Mouse (Mus musculus): ENCODE results near the gene Plvap. TPM values are rescaled to one million over a fixed set of nuclear protein-coding genes. Genes with fewer than 3 reads are reported as not detected.

Plvap gene
- polyA plus RNA-seq, 1 experiment from 2014 or later, result 31.6 TPM

DNA sequence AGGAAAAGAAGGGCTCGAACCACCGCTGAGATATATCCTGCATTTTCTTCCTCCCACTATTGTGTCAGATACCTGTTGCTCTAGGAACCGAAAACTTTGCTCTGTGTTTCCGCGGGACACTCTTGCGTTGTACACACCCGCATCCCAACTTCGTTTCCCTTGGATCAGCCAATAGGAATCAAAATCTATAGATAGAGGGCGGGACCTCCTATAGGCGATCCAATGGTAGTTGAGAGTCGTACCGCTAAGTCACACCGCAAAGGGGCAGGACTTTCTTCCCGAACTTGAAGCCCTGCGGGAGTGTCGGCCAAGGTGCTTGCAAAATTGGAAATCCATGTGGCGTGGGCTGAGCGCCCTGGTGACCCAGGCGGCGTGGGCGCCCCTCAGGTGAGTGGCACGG, 23.1 kb downstream of the Plvap start:
- DNase-seq (ENCODE audit: low spot score), result peak; percentile 95

DNA sequence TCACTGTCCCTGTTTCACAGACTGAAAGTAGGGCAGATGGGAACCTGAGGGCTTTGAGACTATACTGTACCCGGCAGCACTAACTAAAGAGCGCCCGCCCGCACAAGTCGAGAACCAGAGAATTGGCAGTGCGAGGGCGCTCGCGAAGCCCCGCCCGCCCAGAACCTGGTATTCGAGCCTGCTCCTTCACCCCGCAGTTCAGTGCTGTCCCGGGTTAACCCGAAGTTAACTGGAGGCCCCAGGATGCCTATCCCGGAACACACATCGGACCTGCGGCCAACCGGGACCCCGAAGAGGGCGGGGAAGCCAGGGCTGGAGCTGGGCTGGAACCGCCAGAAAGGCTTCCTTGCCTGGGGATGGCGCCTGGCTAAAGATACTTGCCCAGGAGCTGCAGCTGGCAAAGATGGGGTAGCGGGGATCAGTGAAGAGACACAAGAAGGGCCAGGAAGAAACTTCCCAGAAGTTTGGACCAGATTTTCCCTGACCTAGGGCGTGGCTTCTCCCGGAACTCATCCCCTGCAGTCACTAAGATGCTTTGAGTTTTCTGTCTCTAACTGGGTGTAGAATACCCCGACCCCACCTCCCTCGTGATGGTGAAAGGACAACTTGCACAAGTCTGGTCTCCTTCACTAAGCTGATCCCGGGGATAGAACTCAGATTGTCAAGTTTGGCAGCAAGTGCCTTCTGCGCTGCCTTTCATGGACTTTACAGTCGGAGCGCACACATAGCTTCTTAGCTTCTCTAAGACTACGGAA, 23.7 kb downstream of the Plvap start, which contains the start of gene Gtpbp3:
Gtpbp3 (plus strand) TSS at position 413 of the 755 bp plus-strand sequence.
- DNase-seq (ENCODE audit: low spot score), result peak; percentile 78

DNA sequence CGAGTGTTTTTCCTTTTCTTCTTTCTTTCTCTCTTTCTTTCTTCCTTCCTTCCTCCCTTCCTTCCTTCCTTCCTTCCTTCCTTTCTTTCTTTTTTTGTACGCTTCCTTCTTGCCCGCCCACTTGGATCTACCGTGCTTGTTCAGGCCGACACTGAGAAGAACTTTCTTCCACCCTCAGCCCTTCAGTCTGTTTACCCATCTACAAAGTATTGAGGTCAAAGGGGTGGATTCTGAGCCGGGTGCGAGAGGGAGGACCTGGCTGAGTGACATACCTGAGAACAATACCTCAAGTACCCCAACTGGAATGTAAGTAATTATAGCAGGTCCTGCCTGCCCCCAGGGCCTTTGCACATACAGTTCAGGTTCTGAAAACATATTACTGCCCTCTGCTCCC, 25.4 kb downstream of the Plvap start:
- peak; percentile 25 for DNase-seq (ENCODE audit: low spot score)

DNA sequence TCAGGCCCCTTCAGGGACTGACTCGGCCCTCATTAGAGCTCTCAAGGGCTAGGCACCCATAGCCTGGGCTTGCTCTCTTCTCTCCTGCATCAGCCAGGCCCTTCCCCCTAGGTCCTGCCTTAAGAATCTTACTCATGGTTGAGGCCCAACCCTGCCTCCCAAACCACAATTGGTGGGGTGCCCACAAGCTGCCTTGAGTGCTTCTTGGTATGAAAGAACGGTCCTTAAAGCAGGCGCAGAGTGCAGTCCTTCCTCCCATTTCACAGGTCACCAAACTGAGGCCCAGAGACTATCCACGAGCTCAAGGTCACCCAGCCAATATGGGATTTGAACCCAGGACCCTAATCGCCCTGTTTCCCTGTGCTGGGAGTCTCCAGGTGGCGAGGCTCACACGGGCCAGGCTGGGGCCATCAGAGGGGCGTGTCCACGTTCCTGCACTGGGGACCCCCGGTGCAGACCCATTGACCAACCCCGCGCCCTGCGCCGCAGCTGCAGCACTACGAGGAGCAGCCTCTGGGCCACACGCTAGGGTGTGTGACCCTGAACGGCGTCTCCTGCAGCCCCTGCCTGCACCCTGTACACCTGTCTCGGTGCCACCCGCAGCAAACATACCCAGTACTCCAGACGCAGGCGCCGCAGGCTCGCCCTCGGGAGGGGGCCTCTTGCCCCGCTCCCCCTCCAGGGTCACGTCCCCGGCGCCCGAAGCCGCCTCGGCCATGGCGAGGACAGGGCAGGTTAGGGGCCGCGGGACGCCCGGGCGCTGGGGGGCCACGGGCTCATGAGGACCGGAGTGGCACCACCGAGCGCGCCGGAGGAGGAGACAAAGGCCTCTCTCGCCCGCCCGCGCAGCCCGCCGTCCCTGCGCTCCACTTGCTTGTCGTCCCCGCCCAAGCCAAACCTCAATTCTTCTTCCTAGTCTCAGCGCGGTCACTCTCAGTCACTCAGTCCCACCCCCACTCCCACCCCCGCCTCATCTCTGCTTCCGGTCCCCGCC, 26.1 kb downstream of the Plvap start, which contains the start of gene Ano8:
Ano8 (minus strand) TSS at position 822 of the 994 bp plus-strand sequence.
- DNase-seq (ENCODE audit: low spot score), result peak; percentile 82

DNA sequence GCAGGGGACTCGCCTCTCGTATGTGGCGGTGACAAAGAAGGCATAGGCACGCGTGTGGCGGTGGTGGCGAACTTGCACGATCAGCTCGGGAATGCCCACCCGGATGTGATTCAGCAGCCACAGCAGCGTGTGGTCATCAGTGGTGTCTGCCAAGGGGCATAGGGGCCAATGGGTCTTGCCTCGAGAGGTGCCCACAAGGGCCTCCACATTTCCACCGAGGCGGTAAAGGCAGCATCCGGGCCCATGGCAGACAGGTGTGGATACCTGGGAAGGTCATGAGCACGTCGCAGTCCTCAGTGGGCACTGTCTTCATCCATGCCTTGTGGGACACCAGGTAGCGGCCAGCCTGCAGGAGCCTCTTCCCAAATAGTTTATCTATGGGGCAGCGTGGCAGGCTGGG, 26.8 kb downstream of the Plvap start:
- no peak for DNase-seq (ENCODE audit: low spot score)

DNA sequence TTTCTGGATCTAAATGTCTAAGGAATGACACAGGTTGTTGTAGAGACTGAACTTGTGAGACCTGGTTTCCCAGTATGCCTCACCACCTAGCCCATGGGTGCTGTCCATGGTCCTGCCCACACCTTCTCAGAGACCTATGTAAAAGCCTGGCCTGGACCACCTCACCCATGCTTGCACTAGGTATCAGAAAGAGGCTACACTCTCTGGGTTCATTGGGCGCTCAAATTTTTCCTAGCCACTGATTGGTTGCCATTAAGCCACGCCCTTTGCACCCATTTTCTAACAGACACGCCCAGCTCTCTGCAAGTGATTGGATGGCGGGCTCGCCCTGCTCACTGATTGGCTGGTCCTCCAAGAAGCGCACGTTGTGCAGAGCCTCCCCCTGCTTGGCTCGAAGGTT, 27.6 kb downstream of the Plvap start:
- peak; percentile 73 for DNase-seq (ENCODE audit: low spot score)

DNA sequence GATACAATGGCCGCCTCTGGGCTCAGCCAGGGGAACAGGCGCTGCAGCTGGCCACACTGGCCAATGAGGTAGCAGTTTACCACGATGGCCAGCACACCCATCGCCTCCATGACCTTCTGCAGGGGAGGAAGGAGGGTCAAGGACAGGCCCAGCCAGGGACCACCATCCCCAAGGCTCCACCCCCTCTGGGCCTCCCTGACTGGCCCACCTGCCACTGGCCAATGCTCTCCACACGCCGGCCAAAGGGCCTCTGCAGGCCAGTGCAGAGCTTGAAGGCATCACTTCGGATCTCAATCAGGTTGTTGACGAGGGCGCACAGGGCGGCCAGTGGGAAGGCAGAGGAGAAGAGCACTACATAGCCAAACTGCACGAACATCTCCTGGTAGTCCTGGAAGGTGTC, 32.6 kb downstream of the Plvap start:
- DNase-seq (ENCODE audit: low spot score), result no peak

DNA sequence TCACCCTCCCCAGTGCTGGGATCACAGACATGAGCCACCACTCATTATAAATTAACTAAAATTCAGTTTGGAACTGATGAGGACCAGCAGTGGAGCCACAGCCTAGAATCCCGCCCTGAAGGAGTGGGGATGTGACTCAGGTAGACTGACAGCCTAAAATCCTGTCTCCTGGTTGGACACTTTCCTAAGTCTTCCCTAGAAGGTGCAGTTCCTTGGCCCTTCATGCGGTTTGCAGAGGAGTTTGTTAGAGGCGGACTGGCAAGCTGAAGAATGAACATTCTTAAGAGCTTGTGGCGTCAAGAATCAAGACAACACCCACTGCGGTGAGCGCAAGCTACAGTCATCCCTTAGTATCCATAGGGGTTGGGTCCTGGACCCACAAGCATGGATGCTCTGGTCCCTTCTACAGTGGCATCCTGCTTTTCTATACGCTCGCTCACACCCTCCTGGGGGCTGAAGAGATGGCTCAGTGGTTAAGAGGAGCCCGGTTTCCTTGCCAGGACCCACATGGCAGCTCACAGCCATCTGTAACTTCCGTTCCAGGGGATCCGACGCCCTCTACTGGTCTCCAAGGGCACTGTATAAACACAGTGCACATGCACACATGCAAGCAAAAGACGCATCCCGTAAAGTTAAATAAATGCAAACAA, 34.2 kb downstream of the Plvap start:
- DNase-seq (ENCODE audit: low spot score), result peak; percentile 56

DNA sequence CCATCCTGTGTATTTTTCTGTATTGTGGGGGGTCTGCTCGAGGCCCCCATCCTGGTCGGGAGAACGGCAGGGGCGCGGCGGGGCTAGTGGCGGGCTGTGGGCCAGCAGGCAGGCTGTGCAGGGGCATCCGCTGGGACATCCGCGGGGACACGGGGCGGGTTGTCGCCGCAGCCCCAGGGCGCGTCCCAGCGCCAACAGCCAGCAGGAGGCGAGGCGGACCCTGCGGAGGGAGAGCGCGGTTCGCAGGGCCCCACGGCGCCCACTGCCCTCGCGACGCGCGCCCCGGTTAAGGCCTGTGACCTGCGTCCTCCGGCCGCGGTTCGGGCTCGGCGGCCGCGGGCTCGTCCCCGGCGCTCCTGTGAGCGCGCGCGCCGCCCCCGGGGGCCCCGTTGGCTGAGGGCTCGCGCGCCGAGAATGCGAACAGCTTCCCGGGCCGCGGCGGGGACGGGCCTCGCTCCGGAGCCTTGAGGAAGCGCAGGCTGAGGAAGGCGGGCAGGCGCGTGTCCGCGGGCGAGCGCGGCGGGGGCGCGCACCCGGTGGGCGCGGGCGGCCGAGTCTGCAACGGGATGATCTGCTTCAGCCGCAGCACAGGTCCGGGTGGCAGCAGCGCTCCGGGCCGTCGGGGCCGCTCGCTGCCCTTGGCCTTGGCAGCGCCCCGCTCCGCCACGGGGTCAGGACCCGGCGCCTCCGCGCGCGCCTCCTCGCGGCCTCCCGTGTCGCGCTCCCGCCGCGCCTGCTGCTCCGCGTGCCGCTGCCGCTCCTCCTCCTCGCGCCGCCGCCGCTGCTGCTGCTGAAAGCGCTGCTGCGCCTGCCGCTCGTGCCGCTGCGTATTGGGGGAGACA, 35.2 kb downstream of the Plvap start:
- DNase-seq (ENCODE audit: low spot score), result peak; percentile 79

DNA sequence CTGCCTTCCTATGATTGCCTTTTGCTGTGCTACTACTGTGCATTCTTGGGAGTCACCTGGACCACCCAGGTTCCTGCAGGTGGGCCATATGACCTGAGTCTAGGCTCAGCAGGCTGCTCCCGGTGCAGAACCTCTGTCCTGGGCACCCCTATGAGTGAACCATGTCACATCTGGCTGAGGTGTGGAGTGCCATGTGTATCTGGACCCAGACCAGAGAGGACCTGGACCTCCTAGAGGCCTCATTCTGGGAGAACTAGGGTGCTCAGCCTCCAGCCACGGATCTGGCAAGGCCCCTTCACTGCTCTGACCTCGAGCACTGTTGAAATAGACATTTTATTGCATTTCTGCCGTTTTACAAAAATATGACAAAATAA, 35.9 kb downstream of the Plvap start:
- DNase-seq (ENCODE audit: low spot score), result no peak

DNA sequence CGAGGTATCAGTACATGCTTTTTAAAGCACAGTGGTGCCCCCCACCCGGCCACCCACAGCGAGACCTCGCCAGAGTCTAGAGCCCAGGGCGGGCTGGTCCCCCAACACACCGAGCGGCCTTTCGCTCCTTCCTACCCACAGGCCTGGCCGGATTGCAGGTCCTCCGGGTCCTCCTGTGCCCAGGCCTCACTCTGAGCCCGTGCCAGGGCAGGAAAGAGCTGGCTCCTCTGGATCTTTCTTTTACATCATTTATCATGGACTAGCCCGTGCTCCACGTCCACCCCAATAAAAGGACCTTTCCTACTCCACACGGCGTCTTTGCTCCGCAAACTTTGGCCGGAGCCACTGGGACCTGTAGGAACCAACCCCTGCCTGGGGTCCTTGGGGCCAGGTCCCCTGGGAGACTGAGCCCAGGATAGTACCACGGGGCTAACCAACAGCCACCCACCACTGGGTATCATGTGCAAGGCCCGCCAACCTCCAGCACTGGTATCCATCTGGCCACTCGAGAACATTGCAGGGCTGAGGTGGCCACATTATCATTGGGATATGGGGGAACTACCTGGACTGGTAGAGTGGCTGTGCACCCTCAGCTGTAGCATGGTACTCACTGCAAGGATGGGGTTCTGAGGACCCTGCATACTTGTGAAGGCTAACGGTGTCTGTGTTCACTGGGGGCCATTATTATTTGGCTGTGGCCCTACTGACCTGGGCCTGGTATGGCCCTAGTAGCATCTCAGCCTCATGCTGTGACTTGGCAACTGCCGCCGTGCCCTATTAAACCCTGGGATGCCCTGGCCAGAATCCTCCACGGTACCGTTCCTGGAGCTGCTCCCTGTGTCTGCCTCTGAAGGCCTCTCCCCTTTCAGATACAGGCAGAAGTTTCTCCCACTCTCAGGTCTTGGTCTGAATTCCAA, 36.5 kb downstream of the Plvap start:
- DNase-seq (ENCODE audit: low spot score), result no peak

DNA sequence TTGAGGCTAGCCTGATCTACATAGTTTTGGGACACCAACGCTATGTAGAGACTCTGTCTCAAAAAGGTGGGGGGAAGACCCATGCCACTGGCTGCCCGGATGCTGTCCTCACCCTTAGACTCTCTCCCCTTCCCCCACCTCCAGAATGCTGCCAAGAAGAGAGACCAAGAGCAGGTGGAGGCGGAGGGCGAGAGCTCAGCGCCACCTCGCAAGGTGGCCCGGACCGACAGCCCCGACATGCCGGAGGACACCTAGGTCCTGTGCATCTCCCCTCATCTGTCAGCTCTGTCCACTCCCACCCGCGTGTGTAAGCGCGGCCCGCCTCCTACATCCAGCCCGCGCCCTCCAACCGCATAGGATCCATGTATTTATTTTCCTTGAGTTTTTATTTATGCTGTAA, 37.2 kb downstream of the Plvap start:
- no peak for DNase-seq (ENCODE audit: low spot score)

DNA sequence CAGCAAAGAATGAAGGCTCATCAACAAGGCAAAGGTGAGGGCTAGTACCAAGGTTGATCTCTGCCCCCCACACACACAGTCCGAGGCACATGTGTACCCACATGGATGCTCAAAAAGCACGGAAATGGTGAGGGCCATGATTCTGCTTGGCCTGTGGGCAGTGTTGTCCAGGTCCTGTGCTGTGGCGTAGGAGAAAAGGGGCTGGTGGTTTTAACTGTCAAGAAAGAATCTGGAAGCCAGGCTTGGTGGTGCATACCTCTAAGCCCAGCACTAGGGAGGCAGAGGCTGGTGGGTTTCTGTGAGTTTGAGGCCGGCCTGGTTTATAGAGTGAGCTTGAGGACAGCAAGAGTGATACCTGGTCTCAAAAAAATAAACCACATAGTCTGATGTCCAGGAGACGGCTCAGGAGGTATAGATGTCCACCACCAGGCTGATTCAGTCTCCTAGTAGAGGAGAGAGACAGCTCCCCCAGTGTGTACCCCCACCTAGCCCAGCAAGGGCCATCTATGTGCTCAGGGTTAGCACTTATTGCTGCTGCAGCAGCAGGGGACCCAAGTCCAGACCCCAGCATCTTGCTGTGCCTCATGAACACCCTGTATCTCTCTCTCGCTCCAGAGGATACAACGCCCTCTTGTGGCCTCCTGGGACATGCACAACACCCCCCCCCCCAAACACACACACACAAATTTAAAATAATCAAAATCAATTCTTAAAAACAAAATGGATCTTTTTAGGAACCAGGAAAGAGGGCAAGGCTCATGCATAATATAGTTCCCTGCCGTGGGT, 38.8 kb downstream of the Plvap start:
- DNase-seq (ENCODE audit: low spot score), result no peak

DNA sequence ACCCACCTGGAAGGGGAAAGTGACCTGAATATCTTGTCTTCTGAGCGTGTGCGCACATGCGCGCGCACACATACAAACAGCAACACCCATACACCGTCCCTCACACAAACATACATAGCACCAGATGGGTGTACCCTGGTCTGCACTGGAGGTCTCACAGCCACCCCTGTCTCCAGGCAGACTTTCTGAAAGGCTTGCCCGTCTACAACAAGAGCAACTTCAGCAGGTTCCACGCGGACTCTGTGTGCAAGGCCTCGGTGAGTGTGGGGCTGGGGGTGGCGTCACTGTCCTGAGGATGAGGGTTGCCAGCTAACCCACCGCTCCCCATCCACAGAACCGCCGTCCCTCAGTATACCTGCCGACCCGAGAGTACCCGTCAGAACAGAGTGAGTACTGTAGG, 39.7 kb downstream of the Plvap start:
- no peak for DNase-seq (ENCODE audit: low spot score)

DNA sequence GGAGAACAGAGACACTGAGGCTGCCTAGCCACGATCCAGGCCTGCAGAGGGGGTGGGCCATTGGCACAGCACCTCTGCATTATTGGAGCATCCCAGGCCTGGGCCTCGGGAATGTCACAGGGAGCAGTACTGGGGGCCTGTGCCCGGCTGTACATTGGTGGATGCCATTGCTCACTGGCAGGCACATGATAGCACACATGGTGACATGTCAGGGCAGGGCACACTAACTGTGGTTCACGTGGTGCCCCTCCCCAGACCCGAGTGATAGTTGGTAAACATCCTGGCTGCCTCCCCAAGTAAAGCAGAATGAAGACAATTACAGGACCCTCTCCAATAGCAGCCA, 40.7 kb downstream of the Plvap start:
- DNase-seq (ENCODE audit: low spot score), result no peak

DNA sequence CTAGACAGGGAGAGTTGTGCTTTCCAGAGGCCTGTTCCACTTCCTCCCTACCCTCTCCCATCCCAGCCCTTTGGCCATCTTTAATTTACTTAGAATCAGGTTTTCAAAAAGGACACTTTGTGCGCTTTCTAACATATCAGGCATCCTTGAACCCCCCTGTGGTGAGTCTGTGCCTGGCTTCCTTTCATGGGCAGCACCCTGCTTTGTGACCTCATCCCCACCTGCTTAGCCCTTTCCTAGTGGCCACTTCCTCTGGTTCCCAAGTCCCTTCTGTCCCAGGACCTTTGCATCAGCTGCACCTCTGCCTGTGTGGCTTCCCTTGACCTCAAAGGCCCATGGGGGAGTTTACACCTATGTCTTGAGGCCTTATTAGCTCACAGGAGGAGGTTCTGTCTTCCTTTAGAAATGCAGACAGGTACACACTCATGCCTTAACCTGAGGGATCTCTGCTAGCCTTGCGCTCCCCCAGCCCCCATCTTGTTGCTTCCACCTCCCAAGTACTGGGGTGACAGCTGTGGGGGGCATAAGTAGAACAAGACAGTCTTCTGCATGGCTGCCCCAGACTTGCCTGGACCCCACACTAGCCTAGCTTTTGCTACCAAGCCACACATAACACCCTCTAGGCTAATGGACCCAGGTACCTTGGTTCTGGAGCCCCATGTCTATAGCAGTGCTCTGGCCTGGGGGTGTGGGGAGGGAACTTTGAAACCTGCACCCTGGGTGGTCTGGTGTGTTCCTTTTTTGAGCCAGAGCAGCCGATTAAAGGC, 41.2 kb downstream of the Plvap start:
- DNase-seq (ENCODE audit: low spot score), result no peak

DNA sequence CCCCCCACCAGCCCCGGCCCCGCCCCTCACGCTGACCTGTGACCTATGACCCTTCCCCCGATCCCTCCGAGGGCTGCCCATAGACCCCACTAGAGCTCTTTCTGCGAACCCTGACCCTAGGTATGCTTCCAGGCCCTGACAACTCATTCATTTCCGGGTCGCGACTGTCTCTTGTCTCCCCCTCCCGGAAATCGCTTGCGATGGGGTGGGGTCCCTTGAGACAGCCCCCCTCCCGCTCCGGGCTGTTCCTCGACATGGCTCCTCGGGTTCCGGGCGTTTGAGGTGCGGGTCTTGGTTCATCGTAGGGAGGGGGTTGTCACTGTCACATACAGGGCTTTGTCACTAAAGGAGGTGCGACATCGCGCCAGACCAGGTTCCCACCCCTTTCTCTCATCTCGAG, 42.1 kb downstream of the Plvap start:
- DNase-seq (ENCODE audit: low spot score), result peak; percentile 69

DNA sequence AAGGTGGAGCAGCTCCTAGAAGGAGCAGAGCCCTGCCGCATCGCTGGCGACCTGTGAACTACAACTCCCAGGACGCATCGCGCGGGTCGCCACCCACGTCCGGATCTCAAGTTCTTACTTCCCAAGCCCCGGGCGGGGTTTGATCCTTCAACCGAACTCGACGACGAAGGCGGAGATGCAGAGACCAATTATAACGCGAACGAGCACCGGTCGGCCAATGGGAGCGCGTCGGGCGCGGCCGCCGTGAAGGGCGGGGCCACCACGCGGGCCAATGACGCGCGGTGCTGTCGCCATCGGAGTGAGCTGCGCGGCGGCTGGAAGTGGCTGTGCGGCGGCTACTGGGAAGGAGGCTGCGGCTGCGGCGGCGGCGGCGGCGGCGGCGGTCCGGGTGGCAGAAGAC, 42.6 kb downstream of the Plvap start, which contains the start of gene Dda1:
Dda1 (plus strand) TSS at position 284 of the 400 bp plus-strand sequence.
- peak; percentile 99 for DNase-seq (ENCODE audit: low spot score)

Measured in thymus, postnatal 0 days (tissue).